17 mouse cellular contexts compared by ENCODE assay signal in the genomic region with DNA sequence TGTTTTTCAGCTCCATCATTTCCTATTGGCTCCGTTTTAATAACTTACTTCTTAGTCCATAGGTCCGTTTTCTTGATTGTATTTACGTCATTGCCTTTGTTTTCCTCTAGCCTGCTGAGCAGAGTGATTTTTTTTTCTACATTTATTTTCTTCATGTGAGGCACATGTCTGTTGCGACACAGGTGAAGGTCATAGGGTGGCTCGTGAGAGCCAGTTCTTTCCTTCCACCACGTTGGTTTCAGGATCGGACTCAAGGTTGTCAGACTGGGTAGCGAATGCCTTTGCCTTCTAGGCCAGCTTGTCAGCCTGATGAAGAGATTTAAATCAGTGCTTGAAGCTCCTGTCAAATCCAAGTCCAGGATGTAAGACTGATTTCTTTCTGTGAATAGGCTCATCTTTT.
"Had no signal": no experiment of that assay in that cellular context is flagged by ENCODE, and none has a peak within 500 bp of the region (broad histone marks: within the 10 kb centered on the region; RNA-seq: fewer than 3 reads in every experiment).

No protein-coding gene starts in this region.

- H3K36me3 ChIP-seq: lung, embryonic 15.5 days; midbrain, embryonic 13.5 days; midbrain, embryonic 15.5 days; neural tube, embryonic 12.5 days; stomach, embryonic 15.5 days had no signal

- H3K4me3 ChIP-seq: lung, embryonic 15.5 days; megakaryocyte, embryonic 14.5 days; midbrain, embryonic 13.5 days; midbrain, embryonic 15.5 days; neural tube, embryonic 12.5 days; stomach, embryonic 15.5 days had no signal

- ATAC-seq: lung, postnatal 0 days; midbrain, embryonic 13.5 days; midbrain, embryonic 15.5 days had no signal

- H3K27me3 ChIP-seq: lung, embryonic 15.5 days; megakaryocyte, embryonic 14.5 days; midbrain, embryonic 13.5 days; midbrain, embryonic 15.5 days; neural tube, embryonic 12.5 days; stomach, embryonic 15.5 days had no signal

- H3K9me3 ChIP-seq: lung, embryonic 15.5 days; midbrain, embryonic 13.5 days; midbrain, embryonic 15.5 days; neural tube, embryonic 12.5 days; stomach, embryonic 15.5 days had no signal

- H3K27ac ChIP-seq: lung, embryonic 15.5 days; macrophage; midbrain, embryonic 13.5 days; midbrain, embryonic 15.5 days; neural tube, embryonic 12.5 days; stomach, embryonic 15.5 days; stomach, postnatal 0 days had no signal

- DNase-seq: lung, adult 2 months; lung, postnatal 14 days; lung, postnatal 36 days; right cerebral cortex, postnatal 14 days; thymus, adult 2 months; thymus, postnatal 25 days; thymus, postnatal 4 days had no signal

- H3K4me1 ChIP-seq: lung, embryonic 15.5 days; megakaryocyte, embryonic 14.5 days; midbrain, embryonic 13.5 days; midbrain, embryonic 15.5 days; neural tube, embryonic 12.5 days; stomach, embryonic 15.5 days had no signal

- H3K9ac ChIP-seq: lung, embryonic 15.5 days; midbrain, embryonic 13.5 days; midbrain, embryonic 15.5 days; neural tube, embryonic 12.5 days; stomach, embryonic 15.5 days had no signal

- H3K4me2 ChIP-seq: lung, embryonic 15.5 days; midbrain, embryonic 11.5 days; midbrain, embryonic 13.5 days; midbrain, embryonic 15.5 days; neural tube, embryonic 12.5 days; stomach, embryonic 15.5 days had no signal
